Mouse (Mus musculus) intestine, embryonic 14.5 days (tissue): ENCODE results near the gene P4ha3. TPM values are rescaled to one million over a fixed set of nuclear protein-coding genes. Genes with fewer than 3 reads are reported as not detected.
A peak's percentile ranks its signal among the peaks of the same experiment; 100 is the strongest.

Experiments
- ATAC-seq: fragments of 200-750 bp; cut with Nextera tagmentation; replicated peaks from 2 replicates; pipeline ENCODE4 v1.8.0; 2017; ENCODE audit warnings: low read depth, moderate number of reproducible peaks, moderate TSS enrichment, moderate library complexity; ENCODE audit not compliant: low FRiP score, low TSS enrichment
- DNase-seq: peaks from one replicate; pipeline ENCODE4 v3.0.0-alpha.2; 2018; ENCODE audit warnings: low spot score
- H3K27ac ChIP-seq: fragments of 300-500 bp; sonication (generic); 2 replicates; pipeline ENCODE4 v1.5.1; 2014; ENCODE audit warnings: low read depth, mild to moderate bottlenecking, control low read depth
- H3K27me3 ChIP-seq: fragments of 300-500 bp; sonication (generic); replicated peaks from 2 replicates; pipeline ENCODE4 v1.6.1; 2014; ENCODE audit warnings: low read length, control low read depth; ENCODE audit not compliant: control insufficient read depth, insufficient read depth
- H3K36me3 ChIP-seq: fragments of 300-500 bp; sonication (generic); 2 replicates; pipeline ENCODE4 v1.6.1; 2014; ENCODE audit warnings: low read length, control low read depth; ENCODE audit not compliant: control insufficient read depth, insufficient read depth
- H3K4me1 ChIP-seq: fragments of 300-500 bp; sonication (generic); replicated peaks from 2 replicates; pipeline ENCODE4 v1.6.1; 2014; ENCODE audit warnings: low read length, control low read depth, mixed read lengths; ENCODE audit not compliant: control insufficient read depth, insufficient read depth
- H3K4me2 ChIP-seq: fragments of 300-500 bp; sonication (generic); 2 replicates; pipeline ENCODE4 v1.6.1; 2014; ENCODE audit warnings: low read length
- H3K4me3 ChIP-seq: fragments of 300-500 bp; sonication (generic); 2 replicates; pipeline ENCODE4 v1.5.1; 2014; ENCODE audit warnings: low read depth, low read length, control low read depth, mixed read lengths
- H3K9ac ChIP-seq: fragments of 300-500 bp; sonication (generic); 2 replicates; pipeline ENCODE4 v1.6.1; 2014; ENCODE audit warnings: mild to moderate bottlenecking, low read length
- H3K9me3 ChIP-seq: fragments of 300-500 bp; sonication (generic); 2 replicates; pipeline ENCODE4 v1.6.1; 2016; ENCODE audit warnings: low read length, control low read depth; ENCODE audit not compliant: control insufficient read depth
- WGBS: fragments of 180-500 bp; shearing (Covaris S2); extraction: QIAGEN DNeasy Blood & Tissue Kit; methylation state at CpG from one replicate; pipeline ENCODE4 v1.1.7; 2014; 5-methylcytosine and 5-hydroxymethylcytosine counted together
- polyA plus RNA-seq: library from polyadenylated mRNA; unstranded; fragments of >200 nt; fragmentation: Nextera tagmentation; extraction: Ambion mirVana; gene quantifications from 2 replicates; pipeline ENCODE4 v1.2.1, GENCODE M21; 2014

P4ha3 gene
- polyA plus RNA-seq, 1 experiment from 2014 or later, result 5.8 TPM

DNA sequence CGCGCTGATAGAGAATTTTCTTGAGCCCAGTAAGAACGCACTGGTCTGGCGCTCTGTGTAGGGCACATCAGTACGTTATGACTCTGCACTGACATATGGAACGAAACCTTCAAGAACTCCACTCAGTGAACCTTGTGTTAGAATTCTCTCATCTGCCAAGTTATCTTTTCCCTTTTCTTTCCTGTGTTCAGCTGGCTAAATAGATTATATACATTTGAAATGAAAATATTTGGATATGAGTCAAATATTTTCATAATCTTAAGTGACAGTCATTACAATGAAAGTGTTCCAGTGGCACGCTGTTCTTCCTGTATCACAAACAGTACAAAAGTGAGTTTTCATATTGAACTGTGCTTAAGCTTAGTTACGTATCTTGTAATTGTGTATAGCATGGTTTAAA, 13.0 kb upstream of the P4ha3 start:
- Histone ChIP-seq H3K9ac (no peak overlapping the region), H3K4me2 (no peak overlapping the region), H3K4me1 (no peaks in the 10 kb centered on the region), H3K27ac (no peak overlapping the region), H3K4me3 (no peak overlapping the region), H3K9me3 (no peaks in the 10 kb centered on the region), H3K27me3 (no peaks in the 10 kb centered on the region), H3K36me3 (no peaks in the 10 kb centered on the region)
- ATAC-seq (no peak), DNase-seq (no peak)
- WGBS, result 84% methylated on average over 8 of the region's 8 CpGs

DNA sequence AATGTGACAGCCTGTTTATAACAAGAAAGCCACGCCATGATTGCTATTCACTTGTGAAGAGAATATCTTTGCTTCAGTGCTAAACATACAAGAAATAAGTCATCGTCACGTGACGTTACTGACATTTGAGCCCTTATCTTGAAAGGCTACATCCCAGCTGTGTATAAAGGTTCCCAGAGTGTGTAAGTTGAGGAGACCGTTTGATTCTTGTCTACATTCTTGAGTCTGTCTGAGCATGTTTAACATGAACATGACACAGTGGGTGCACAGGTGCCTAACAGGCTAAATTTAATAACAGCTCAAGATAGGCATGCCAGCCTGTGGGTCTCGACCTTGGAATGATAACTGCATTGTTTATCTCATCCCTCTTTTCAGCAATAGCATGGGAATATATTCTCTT, 10.8 kb upstream of the P4ha3 start:
- H3K4me2 ChIP-seq, result no peak overlapping the region
- H3K9me3 ChIP-seq, result no peaks in the 10 kb centered on the region
- 68% methylated on average over 6 of the region's 6 CpGs for WGBS
- H3K9ac ChIP-seq, result no peak overlapping the region
- no peaks in the 10 kb centered on the region for H3K27me3 ChIP-seq
- no peaks in the 10 kb centered on the region for H3K36me3 ChIP-seq
- no peak overlapping the region for H3K4me3 ChIP-seq
- H3K4me1 ChIP-seq, result no peaks in the 10 kb centered on the region
- ATAC-seq, result no peak
- no peak overlapping the region for H3K27ac ChIP-seq
- DNase-seq, result no peak

DNA sequence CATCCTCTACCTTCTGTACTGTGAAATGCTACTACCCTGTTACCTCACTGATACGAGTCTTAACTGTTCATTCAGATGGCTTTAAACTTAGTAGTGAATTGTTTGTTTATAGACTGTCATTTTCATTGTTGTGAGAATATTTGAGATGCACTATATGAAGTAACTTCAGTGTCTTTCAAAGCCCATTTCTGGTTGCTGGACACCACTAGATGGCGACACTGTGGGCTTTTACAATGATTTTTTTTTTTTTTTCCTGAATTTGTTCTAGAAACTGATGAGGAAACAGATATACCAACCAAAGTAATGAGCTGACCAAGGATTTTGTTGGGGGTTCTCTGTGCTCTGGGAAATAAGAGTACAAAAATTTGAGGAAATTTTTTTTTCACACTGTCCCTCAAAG, 8.9 kb upstream of the P4ha3 start:
- Histone ChIP-seq H3K9ac (no peak overlapping the region), H3K27ac (no peak overlapping the region), H3K27me3 (no peaks in the 10 kb centered on the region), H3K4me2 (no peak overlapping the region), H3K36me3 (no peaks in the 10 kb centered on the region), H3K9me3 (no peaks in the 10 kb centered on the region), H3K4me3 (no peak overlapping the region), H3K4me1 (no peaks in the 10 kb centered on the region)
- ATAC-seq (no peak), DNase-seq (no peak)
- 47% methylated on average over 2 of the region's 2 CpGs for WGBS

DNA sequence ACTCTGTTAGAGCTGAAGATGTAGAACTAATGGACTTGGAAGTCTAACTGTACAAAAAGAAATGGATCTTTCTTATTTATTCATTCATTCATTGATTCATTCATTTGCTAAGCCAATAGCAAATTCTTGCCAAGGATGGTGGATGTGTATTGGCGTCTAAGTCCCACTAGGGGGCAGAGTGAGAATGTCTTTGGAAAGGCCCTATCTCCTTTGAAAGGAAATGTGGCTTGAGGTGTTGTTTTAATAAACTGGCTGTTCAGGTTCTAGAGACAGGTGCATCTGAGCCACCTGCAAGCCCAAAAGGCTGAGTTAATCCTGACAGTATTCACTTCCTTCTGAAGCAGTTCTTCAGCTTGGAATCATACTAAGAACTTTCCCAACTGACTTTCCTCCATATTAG, 5.5 kb upstream of the P4ha3 start:
- no peak overlapping the region for H3K4me2 ChIP-seq
- no peak overlapping the region for H3K9ac ChIP-seq
- H3K4me1 ChIP-seq, result peaks cover 1% of the 10 kb centered on the region; the same call in 1 of the 2 replicates
- H3K27ac ChIP-seq, result no peak overlapping the region
- peaks cover 5% of the 10 kb centered on the region; the same call in 1 of the 2 replicates for H3K27me3 ChIP-seq
- H3K4me3 ChIP-seq, result no peak overlapping the region
- H3K9me3 ChIP-seq, result no peaks in the 10 kb centered on the region
- WGBS, result 0% methylated on average over 1 of the region's 1 CpGs
- no peaks in the 10 kb centered on the region for H3K36me3 ChIP-seq
- no peak for ATAC-seq
- no peak for DNase-seq

DNA sequence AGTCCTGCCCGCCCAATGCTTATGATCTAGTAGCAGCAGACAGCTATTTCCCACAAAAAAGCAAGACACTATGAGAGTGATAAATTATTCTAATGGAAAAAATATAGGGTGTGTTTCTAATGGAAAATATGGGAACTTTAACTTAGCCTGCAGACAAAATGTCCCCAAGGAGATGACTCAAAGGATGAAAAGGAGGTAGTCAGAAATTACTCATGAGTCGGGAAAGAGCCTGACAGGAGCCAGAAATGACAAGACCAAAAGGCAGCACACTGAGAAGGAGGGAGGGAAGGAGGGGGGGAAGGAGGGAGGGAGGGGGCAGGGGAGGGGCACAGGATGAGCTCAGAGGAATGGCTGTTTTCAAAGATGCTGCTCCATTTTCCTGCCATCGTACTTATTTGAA, 3.7 kb upstream of the P4ha3 start:
- no peak for DNase-seq
- Histone ChIP-seq H3K27me3 (peaks cover 5% of the 10 kb centered on the region; the same call in 1 of the 2 replicates), H3K9me3 (no peaks in the 10 kb centered on the region), H3K4me3 (no peak overlapping the region), H3K4me2 (no peak overlapping the region), H3K36me3 (no peaks in the 10 kb centered on the region), H3K27ac (no peak overlapping the region), H3K4me1 (peaks cover 10% of the 10 kb centered on the region), H3K9ac (no peak overlapping the region)
- ATAC-seq, result no peak
- 50% methylated on average over 3 of the region's 3 CpGs for WGBS

DNA sequence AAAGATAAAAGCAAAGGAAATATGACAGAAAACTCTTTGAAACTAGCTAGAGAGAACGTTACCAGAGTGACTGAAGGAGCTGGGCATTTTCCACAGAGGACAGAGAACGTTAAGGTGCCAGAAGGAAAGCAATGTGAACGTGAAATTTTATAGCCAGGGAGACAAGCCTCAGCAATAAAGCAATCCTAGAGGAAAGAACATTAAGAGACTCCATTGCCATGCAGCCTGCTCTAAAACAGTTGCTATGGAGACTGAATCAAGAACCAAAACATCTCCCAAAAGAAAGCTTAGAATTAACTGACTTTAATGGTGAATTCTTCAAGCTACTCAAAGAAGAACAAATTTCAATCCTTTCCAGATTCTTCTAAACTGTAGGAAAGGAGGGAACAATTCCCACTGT, 2.0 kb upstream of the P4ha3 start:
- Histone ChIP-seq H3K4me2 (no peak overlapping the region), H3K36me3 (no peaks in the 10 kb centered on the region), H3K4me3 (no peak overlapping the region), H3K27ac (no peak overlapping the region), H3K4me1 (peaks cover 22% of the 10 kb centered on the region), H3K27me3 (peaks cover 5% of the 10 kb centered on the region; the same call in 1 of the 2 replicates), H3K9ac (no peak overlapping the region), H3K9me3 (no peaks in the 10 kb centered on the region)
- ATAC-seq (no peak), DNase-seq (no peak)
- WGBS, result 34% methylated on average over 3 of the region's 3 CpGs

DNA sequence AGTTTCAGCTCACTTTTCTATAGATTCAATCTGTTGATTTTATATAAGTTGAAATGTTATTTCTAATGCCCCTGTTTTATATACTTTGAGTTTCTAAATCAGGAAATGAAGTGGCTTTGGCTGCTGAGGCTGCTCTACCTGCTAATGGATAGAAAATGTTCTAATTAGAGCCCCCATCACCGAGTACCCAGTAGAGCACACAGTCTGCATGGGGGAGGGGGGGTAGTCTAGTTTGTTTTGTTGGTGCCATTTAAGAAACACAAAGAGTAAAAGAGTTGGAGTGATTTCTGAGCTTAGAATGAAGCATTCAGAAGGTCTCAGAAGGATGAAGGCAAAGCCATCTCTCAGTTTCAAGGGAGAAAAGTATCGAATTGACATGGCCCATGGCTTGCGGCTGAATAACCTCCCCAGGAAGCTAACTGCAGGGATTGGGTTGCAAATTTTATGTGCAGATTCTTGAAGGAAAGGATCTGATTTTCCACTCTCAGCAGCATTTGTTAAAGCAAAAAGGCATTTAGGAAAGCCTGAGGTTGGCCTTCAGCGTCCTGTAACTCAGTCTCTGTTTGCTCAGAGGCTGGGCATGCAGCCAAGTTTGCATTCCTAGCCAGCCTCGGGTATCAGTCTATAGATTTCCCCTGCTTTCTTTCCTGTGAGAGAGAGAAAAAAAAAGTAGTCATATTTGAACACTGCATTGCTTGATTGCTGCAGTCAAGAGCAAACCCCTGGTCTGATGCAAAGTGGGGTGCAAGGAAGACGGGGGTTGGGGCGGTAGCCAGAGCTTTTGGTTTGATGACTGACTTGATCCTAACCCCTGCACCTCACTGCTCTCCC, 2.6 kb downstream of the P4ha3 start:
- H3K27me3 ChIP-seq, result peaks cover 5% of the 10 kb centered on the region; the same call in 1 of the 2 replicates
- no peaks in the 10 kb centered on the region for H3K9me3 ChIP-seq
- H3K4me2 ChIP-seq, result peak overlapping the region; percentile 49
- 8% methylated on average over 7 of the region's 7 CpGs for WGBS
- DNase-seq (peak; percentile 81), ATAC-seq (peak; percentile 83)
- H3K4me1 ChIP-seq, result peaks cover 30% of the 10 kb centered on the region
- no peaks in the 10 kb centered on the region for H3K36me3 ChIP-seq
- peak overlapping the region; percentile 6; the same call in 1 of the 2 replicates for H3K4me3 ChIP-seq
- 0 out of 2 replicates have a peak overlapping the region, but pooled peaks have one; percentile 22 for H3K9ac ChIP-seq
- peak overlapping the region; percentile 89 for H3K27ac ChIP-seq

DNA sequence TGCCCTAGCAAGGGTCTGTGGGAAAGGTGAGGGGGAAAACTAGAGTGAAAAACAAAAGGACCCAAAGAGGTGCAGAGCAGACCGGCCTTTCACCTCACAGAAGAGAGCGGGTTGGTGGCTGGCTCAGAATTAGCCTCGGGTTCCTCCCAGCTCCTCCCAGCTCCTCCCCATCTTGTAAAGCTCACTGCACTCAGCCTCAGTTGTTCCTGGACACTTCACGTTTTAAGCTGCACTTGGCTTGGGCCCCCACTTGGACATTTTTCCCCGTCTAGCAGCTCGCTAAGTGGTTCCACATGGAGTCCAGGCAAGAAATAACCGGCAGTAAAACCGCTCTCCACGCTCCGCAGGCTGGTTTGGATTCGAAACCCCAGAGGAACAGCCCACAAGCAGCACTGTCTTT, 3.3 kb downstream of the P4ha3 start:
- peak; percentile 67 for DNase-seq

DNA sequence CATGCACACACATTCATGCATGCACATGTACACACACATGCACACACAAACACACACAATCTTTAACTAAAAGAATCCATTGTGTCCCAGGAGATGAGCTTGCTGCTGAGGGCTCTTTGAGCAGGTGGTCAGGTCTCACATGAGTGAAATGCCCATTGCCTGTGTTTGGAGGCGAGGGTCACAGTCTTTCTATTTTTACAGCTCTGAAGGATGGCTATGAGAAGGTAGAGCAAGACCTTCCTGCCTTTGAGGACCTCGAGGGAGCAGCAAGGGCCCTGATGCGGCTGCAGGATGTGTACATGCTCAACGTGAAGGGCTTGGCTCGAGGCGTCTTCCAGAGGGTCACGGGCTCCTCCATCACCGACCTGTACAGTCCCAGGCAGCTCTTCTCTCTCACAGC, 8.2 kb downstream of the P4ha3 start:
- H3K9ac ChIP-seq, result no peak overlapping the region
- ATAC-seq (no peak), DNase-seq (no peak)
- no peaks in the 10 kb centered on the region for H3K27me3 ChIP-seq
- no peaks in the 10 kb centered on the region for H3K9me3 ChIP-seq
- H3K36me3 ChIP-seq, result no peaks in the 10 kb centered on the region
- no peak overlapping the region for H3K4me2 ChIP-seq
- WGBS, result 82% methylated on average over 8 of the region's 8 CpGs
- H3K4me3 ChIP-seq, result no peak overlapping the region
- H3K4me1 ChIP-seq, result peaks cover 5% of the 10 kb centered on the region; the same call in 1 of the 2 replicates
- H3K27ac ChIP-seq, result no peak overlapping the region

More for the DNA sequence above, 3.3 kb downstream of the P4ha3 start:
- H3K27me3 ChIP-seq, result peaks cover 5% of the 10 kb centered on the region; the same call in 1 of the 2 replicates
- H3K9ac ChIP-seq, result 0 out of 2 replicates have a peak overlapping the region, but pooled peaks have one; percentile 22
- H3K36me3 ChIP-seq, result no peaks in the 10 kb centered on the region
- peaks cover 30% of the 10 kb centered on the region for H3K4me1 ChIP-seq
- H3K4me3 ChIP-seq, result peak overlapping the region; percentile 6
- H3K27ac ChIP-seq, result peak overlapping the region; percentile 89
- no peaks in the 10 kb centered on the region for H3K9me3 ChIP-seq
- 26% methylated on average over 11 of the region's 11 CpGs for WGBS
- H3K4me2 ChIP-seq, result peak overlapping the region; percentile 49
- peak; percentile 52; the same call in 1 of the 2 replicates for ATAC-seq
